Mouse (Mus musculus) heart, postnatal 14 days (tissue): ENCODE measurements around the gene D430042O09Rik. TPM values are rescaled to one million over a fixed set of nuclear protein-coding genes. Genes with fewer than 3 reads are reported as not detected.

Experiments
- total RNA-seq, 2 experiments: library from RNA; stranded (reverse); gene quantifications; 2 replicates each; pipeline ENCODE4 v1.2.3; 2021

Gene D430042O09Rik
- total RNA-seq, 2 experiments from 2014 or later = 11.7 to 15.2 TPM

Other genes with a start within 250 kb of the D430042O09Rik start
- 10 to 100 TPM; 28.7 to 36.2 TPM for gene Nsmce1, start 216.3 kb upstream of the D430042O09Rik start, total RNA-seq
- gene Il4ra, start 155.8 kb upstream of the D430042O09Rik start, total RNA-seq = 10 to 100 TPM; 20.0 to 20.3 TPM
- 1 to 10 TPM in 1 of 2 experiments, under 1 TPM in 1; 0.55 to 3.1 TPM for gene Il21r, start 104.5 kb upstream of the D430042O09Rik start, total RNA-seq
- 10 to 100 TPM; 68.4 to 72.4 TPM for gene Gtf3c1, start 108 bp upstream of the D430042O09Rik start, total RNA-seq